Mouse (Mus musculus): Measurements from ENCODE around the gene Hist2h2ac. TPM values are rescaled to one million over a fixed set of nuclear protein-coding genes. Genes with fewer than 3 reads are reported as not detected.
A peak's percentile ranks its signal among the peaks of the same experiment; 100 is the strongest.

Hist2h2ac gene
- polyA plus RNA-seq, 1 experiment, result 1.3 TPM

GRCm38 (mm10) chr3:96267541-96267940 lies 46.9 kb upstream of the Hist2h2ac start:
- Histone ChIP-seq H3K27me3 (ENCODE audit: control insufficient read depth, insufficient read depth, insufficient read length) (no peaks in the 10 kb centered on the region), H3K79me2 (ENCODE audit: control insufficient read depth, insufficient read depth) (no peaks in the 10 kb centered on the region), H3ac (ENCODE audit: control insufficient read depth, insufficient read length) (no peak overlapping the region), H3K4me3 (peak overlapping the region; percentile 46), H3K36me3 (ENCODE audit: control insufficient read depth, insufficient read depth) (no peaks in the 10 kb centered on the region), H3K4me2 (ENCODE audit: low read depth) (peak overlapping the region; percentile 82)
- TF ChIP-seq POLR2A (IDR thresholded peaks at IDR 0.05; ENCODE audit: insufficient read length, low read depth) (no peak), POLR2AphosphoS2 (IDR thresholded peaks at IDR 0.05; ENCODE audit: insufficient read length, low read depth) (no peak), CEBPB (IDR thresholded peaks at IDR 0.05; ENCODE audit: insufficient read depth, poor library complexity, severe bottlenecking) (no peak), USF1 (IDR thresholded peaks at IDR 0.05; ENCODE audit: low read depth) (no peak), REST (IDR thresholded peaks at IDR 0.05; ENCODE audit: insufficient read depth, insufficient read length) (no peak)

DNA sequence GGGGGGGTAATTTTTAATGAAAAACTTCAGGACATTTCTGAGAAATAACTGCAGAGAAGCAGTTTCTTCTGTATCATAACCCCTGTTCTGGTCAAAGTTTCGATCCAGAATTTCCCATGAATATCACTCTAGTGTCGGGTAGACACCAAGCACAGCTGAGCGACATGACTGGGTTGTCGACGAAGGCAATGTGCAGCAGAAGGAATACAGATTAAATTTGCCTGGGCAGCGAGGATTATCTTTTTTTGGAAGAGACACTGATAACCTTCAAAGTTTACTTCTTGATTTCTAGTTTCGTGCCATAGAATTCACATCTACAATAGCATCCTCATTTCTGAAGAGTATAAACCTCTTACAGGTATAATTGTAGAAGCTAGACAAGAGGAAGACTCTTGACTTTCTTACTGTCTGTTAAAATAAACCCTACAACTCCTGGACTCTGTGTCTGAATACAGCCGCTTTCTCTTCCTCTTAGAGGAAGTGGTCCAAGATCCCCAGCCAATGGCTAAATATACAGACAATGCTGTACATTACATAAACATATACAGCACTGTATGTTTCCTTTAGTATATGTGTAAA lies 45.5 kb upstream of the Hist2h2ac start:
- Histone ChIP-seq H3K4me2 (ENCODE audit: low read depth) (no peak overlapping the region), H3K27me3 (ENCODE audit: control insufficient read depth, insufficient read depth, insufficient read length) (no peaks in the 10 kb centered on the region), H3K79me2 (ENCODE audit: control insufficient read depth, insufficient read depth) (no peaks in the 10 kb centered on the region), H3K36me3 (ENCODE audit: control insufficient read depth, insufficient read depth) (no peaks in the 10 kb centered on the region), H3K4me3 (no peak overlapping the region), H3ac (ENCODE audit: control insufficient read depth, insufficient read length) (no peak overlapping the region)
- TF ChIP-seq MAX (IDR thresholded peaks at IDR 0.05; ENCODE audit: low read depth), result no peak
- no peak for TF ChIP-seq TCF12 (IDR thresholded peaks at IDR 0.05; ENCODE audit: insufficient read depth, poor library complexity, severe bottlenecking)
- TF ChIP-seq CEBPB (IDR thresholded peaks at IDR 0.05; ENCODE audit: insufficient read depth, poor library complexity, severe bottlenecking), result no peak
- TF ChIP-seq REST (IDR thresholded peaks at IDR 0.05; ENCODE audit: insufficient read depth, insufficient read length), result no peak
- no peak for TF ChIP-seq POLR2A (IDR thresholded peaks at IDR 0.05; ENCODE audit: insufficient read length, low read depth)
- TF ChIP-seq E2F4 (IDR thresholded peaks at IDR 0.05; ENCODE audit: insufficient read depth), result no peak
- no peak for TF ChIP-seq USF1 (IDR thresholded peaks at IDR 0.05; ENCODE audit: low read depth)
- TF ChIP-seq MYOG (IDR thresholded peaks at IDR 0.05; ENCODE audit: control insufficient read depth in 1 of 3, insufficient read depth in 1 of 3, insufficient read length in 2 of 3, low read depth in 2 of 3), result no peak
- TF ChIP-seq TCF3 (IDR thresholded peaks at IDR 0.05; ENCODE audit: insufficient read length, low read depth), result no peak
- TF ChIP-seq POLR2AphosphoS2 (IDR thresholded peaks at IDR 0.05; ENCODE audit: insufficient read length, low read depth), result no peak
- TF ChIP-seq MYOD1 (IDR thresholded peaks at IDR 0.05; ENCODE audit: control insufficient read depth in 1 of 3, insufficient read length in 2 of 3, low read depth in 2 of 3), result no peak
- no peak for TF ChIP-seq SRF (IDR thresholded peaks at IDR 0.05; ENCODE audit: control insufficient read depth, insufficient read length, low read depth)

DNA sequence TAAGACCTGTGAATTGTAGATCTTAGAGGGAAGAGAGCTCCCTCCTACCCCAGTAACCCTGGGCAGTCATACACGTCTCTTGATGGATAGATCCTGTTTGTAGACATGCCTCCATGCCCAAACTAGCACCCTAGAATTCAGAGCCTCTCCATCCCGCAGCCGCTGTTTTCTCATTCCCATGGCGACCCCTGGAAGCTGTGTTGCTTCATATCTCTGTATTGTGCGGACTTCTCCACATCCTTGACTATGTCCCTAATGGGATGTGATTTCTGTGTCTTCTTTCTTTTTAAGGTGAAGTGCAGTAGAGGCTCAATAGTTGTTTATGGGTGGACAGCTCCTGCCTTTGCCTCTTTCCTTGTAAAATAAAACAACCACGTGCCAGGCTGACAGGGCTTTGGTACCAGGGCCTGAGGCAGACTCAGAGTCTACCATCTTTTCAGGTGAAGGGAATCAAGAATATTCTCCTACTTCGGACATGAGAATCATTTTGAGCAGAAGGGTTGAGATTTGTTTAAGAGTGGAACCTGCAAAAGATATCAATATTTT lies 43.8 kb upstream of the Hist2h2ac start:
- TF ChIP-seq POLR2A (IDR thresholded peaks at IDR 0.05; ENCODE audit: insufficient read length, low read depth) (no peak), REST (IDR thresholded peaks at IDR 0.05; ENCODE audit: insufficient read depth, insufficient read length) (no peak), USF1 (IDR thresholded peaks at IDR 0.05; ENCODE audit: low read depth) (no peak), E2F4 (IDR thresholded peaks at IDR 0.05; ENCODE audit: insufficient read depth) (no peak), MAX (IDR thresholded peaks at IDR 0.05; ENCODE audit: low read depth) (no peak), MYOG (IDR thresholded peaks at IDR 0.05; ENCODE audit: control insufficient read depth in 1 of 3, insufficient read depth in 1 of 3, insufficient read length in 2 of 3, low read depth in 2 of 3) (no peak), MYOD1 (IDR thresholded peaks at IDR 0.05; ENCODE audit: control insufficient read depth in 1 of 3, insufficient read length in 2 of 3, low read depth in 2 of 3) (no peak), TCF3 (IDR thresholded peaks at IDR 0.05; ENCODE audit: insufficient read length, low read depth) (no peak), POLR2AphosphoS2 (IDR thresholded peaks at IDR 0.05; ENCODE audit: insufficient read length, low read depth) (no peak), SRF (IDR thresholded peaks at IDR 0.05; ENCODE audit: control insufficient read depth, insufficient read length, low read depth) (no peak), TCF12 (IDR thresholded peaks at IDR 0.05; ENCODE audit: insufficient read depth, poor library complexity, severe bottlenecking) (no peak), CEBPB (IDR thresholded peaks at IDR 0.05; ENCODE audit: insufficient read depth, poor library complexity, severe bottlenecking) (no peak)
- no peak overlapping the region for H3ac ChIP-seq (ENCODE audit: control insufficient read depth, insufficient read length)
- no peaks in the 10 kb centered on the region for H3K27me3 ChIP-seq (ENCODE audit: control insufficient read depth, insufficient read depth, insufficient read length)
- H3K36me3 ChIP-seq (ENCODE audit: control insufficient read depth, insufficient read depth), result no peaks in the 10 kb centered on the region
- H3K4me3 ChIP-seq, result peak overlapping the region; percentile 47
- H3K4me2 ChIP-seq (ENCODE audit: low read depth), result peak overlapping the region; percentile 85
- H3K79me2 ChIP-seq (ENCODE audit: control insufficient read depth, insufficient read depth), result no peaks in the 10 kb centered on the region

- Histone ChIP-seq H3K79me2 (ENCODE audit: control insufficient read depth, insufficient read depth) (no peaks in the 10 kb centered on the region), H3ac (ENCODE audit: control insufficient read depth, insufficient read length) (peak overlapping the region; percentile 62), H3K4me2 (ENCODE audit: low read depth) (peak overlapping the region; percentile 85), H3K27me3 (ENCODE audit: control insufficient read depth, insufficient read depth, insufficient read length) (no peaks in the 10 kb centered on the region), H3K4me3 (peak overlapping the region; percentile 47), H3K36me3 (ENCODE audit: control insufficient read depth, insufficient read depth) (no peaks in the 10 kb centered on the region)
- TF ChIP-seq POLR2A (IDR thresholded peaks at IDR 0.05; ENCODE audit: insufficient read length, low read depth), result no peak
- no peak for TF ChIP-seq USF1 (IDR thresholded peaks at IDR 0.05; ENCODE audit: low read depth)
- TF ChIP-seq CEBPB (IDR thresholded peaks at IDR 0.05; ENCODE audit: insufficient read depth, poor library complexity, severe bottlenecking), result no peak
- no peak for TF ChIP-seq MAX (IDR thresholded peaks at IDR 0.05; ENCODE audit: low read depth)
- no peak for TF ChIP-seq SRF (IDR thresholded peaks at IDR 0.05; ENCODE audit: control insufficient read depth, insufficient read length, low read depth)
- no peak for TF ChIP-seq MYOD1 (IDR thresholded peaks at IDR 0.05; ENCODE audit: control insufficient read depth in 1 of 3, insufficient read length in 2 of 3, low read depth in 2 of 3)
- TF ChIP-seq E2F4 (IDR thresholded peaks at IDR 0.05; ENCODE audit: insufficient read depth), result no peak
Measured at GRCm38 (mm10) chr3:96263558-96264403, 43.1 kb upstream of the Hist2h2ac start.

Data from myocyte (in vitro differentiated cells).